ENCODE assay signal across 7 mouse cellular contexts in genomic region chr9:107714221-107714952, GRCm38 (mm10). TPM values are rescaled to one million over a fixed set of nuclear protein-coding genes. Genes with fewer than 3 reads are reported as not detected.
DNase-seq lines count a peak whose midpoint lies in the region; ATAC-seq and TF ChIP-seq lines count a peak whose summit lies in the region.

No protein-coding gene starts in this region.

- H3K79me2 ChIP-seq in myocyte (ENCODE audit: control insufficient read depth, insufficient read depth) = no peaks in the 10 kb centered on the region

- H3ac ChIP-seq in myocyte (ENCODE audit: control insufficient read depth, insufficient read length) = no peak overlapping the region

- no peak for ATAC-seq in monocyte, adult 5-6 weeks (replicated peaks; ENCODE audit: insufficient number of reproducible peaks, low FRiP score, low TSS enrichment, poor library complexity, severe bottlenecking)

- H3K36me3 ChIP-seq in myocyte (ENCODE audit: control insufficient read depth, insufficient read depth) = no peaks in the 10 kb centered on the region

- peaks cover 43% of the 10 kb centered on the region for H3K27me3 ChIP-seq in myocyte (ENCODE audit: control insufficient read depth, insufficient read depth, insufficient read length)

- peak overlapping the region; percentile 60 for H3K4me2 ChIP-seq in myocyte (ENCODE audit: low read depth)

- H3K4me3 ChIP-seq in myocyte = no peak overlapping the region

- no peak for TF ChIP-seq POLR2A in myocyte (IDR thresholded peaks at IDR 0.05; ENCODE audit: insufficient read length, low read depth)

- peak; percentile 57 for DNase-seq in R1 (ENCODE audit: low read depth, low spot score)
- peak; percentile 71 for DNase-seq in cerebellum, adult 9-10 months
- DNase-seq in gonadal fat pad, adult 2 months (ENCODE audit: low read depth) = peak; percentile 69
- peak; percentile 59 for DNase-seq in kidney, adult 9 months
- DNase-seq in left cerebral cortex, adult 8-10 months (ENCODE audit: low spot score in 2 of 2) = no peak

TF ChIP-seq in myocyte, 11 proteins besides CTCF, POLR2A, EP300 and RAD21:
- TF ChIP-seq TCF3 (IDR thresholded peaks at IDR 0.05; ENCODE audit: insufficient read length, low read depth) (no peak), E2F4 (IDR thresholded peaks at IDR 0.05; ENCODE audit: insufficient read depth) (no peak), USF1 (IDR thresholded peaks at IDR 0.05; ENCODE audit: low read depth) (no peak), MAX (IDR thresholded peaks at IDR 0.05; ENCODE audit: low read depth) (no peak), CEBPB (IDR thresholded peaks at IDR 0.05; ENCODE audit: insufficient read depth, poor library complexity, severe bottlenecking) (no peak), SRF (IDR thresholded peaks at IDR 0.05; ENCODE audit: control insufficient read depth, insufficient read length, low read depth) (no peak), REST (IDR thresholded peaks at IDR 0.05; ENCODE audit: insufficient read depth, insufficient read length) (no peak), MYOG (IDR thresholded peaks at IDR 0.05; ENCODE audit: control insufficient read depth in 1 of 3, insufficient read depth in 1 of 3, insufficient read length in 2 of 3, low read depth in 2 of 3) (no peak), MYOD1 (IDR thresholded peaks at IDR 0.05; ENCODE audit: control insufficient read depth in 1 of 3, insufficient read length in 2 of 3, low read depth in 2 of 3) (no peak), POLR2AphosphoS2 (IDR thresholded peaks at IDR 0.05; ENCODE audit: insufficient read length, low read depth) (no peak), TCF12 (IDR thresholded peaks at IDR 0.05; ENCODE audit: insufficient read depth, poor library complexity, severe bottlenecking) (no peak)

RNA-seq across cellular contexts. Expression of gene Sema3f, which starts 4.1 kb away (rescaled TPM):
- polyA plus RNA-seq in gonadal fat pad, adult 2 months (2012; rRNA removed) = 59.8 and 64.0 TPM in 2 replicates
- 1.4 TPM for polyA plus RNA-seq in myocyte (2012; fragmentation: generic; extraction: Trizol)
- total RNA-seq in left cerebral cortex, adult 8-10 months (2022) = 10 to 100 TPM; 14.5 to 17.6 (median 16.0) TPM
- not detected in 3 replicates for total RNA-seq in monocyte, adult 5-6 weeks (2017)

RNA-seq across cellular contexts. Expression of gene Gnat1, which starts 34.9 kb away (rescaled TPM):
- 0.24 TPM in 1 of 2 replicates, not detected in the other for polyA plus RNA-seq in gonadal fat pad, adult 2 months (2012; rRNA removed)
- polyA plus RNA-seq in myocyte (2012; fragmentation: generic; extraction: Trizol) = not detected
- 1 to 10 TPM in 1 of 4 experiments, under 1 TPM in 3; 0.32 to 1.0 (median 0.62) TPM for total RNA-seq in left cerebral cortex, adult 8-10 months (2022)
- total RNA-seq in monocyte, adult 5-6 weeks (2017) = 1.8 TPM in 1 of 3 replicates, not detected in the others

RNA-seq across cellular contexts. Expression of gene Slc38a3, which starts 45.1 kb away (rescaled TPM):
- polyA plus RNA-seq in gonadal fat pad, adult 2 months (2012; rRNA removed) = 10.5 and 12.5 TPM in 2 replicates
- polyA plus RNA-seq in myocyte (2012; fragmentation: generic; extraction: Trizol) = 0.06 TPM
- total RNA-seq in left cerebral cortex, adult 8-10 months (2022) = 10 to 100 TPM; 82.5 to 94.5 (median 86.9) TPM
- total RNA-seq in monocyte, adult 5-6 weeks (2017) = not detected in 3 replicates

RNA-seq across cellular contexts. Expression of gene Rbm5, which starts 56.4 kb away (rescaled TPM):
- 59.3 and 73.5 TPM in 2 replicates for polyA plus RNA-seq in gonadal fat pad, adult 2 months (2012; rRNA removed)
- 37.6 TPM for polyA plus RNA-seq in myocyte (2012; fragmentation: generic; extraction: Trizol)
- 100 to 1,000 TPM; 117 to 136 (median 126) TPM for total RNA-seq in left cerebral cortex, adult 8-10 months (2022)
- total RNA-seq in monocyte, adult 5-6 weeks (2017) = 339 to 489 TPM (median 412 TPM) in 3 replicates

Comparison
In these comparisons a context has a peak if more than half of its experiments do, and no peak if none do; other contexts are left out.
1. DNase-seq: peak in R1 (single experiment), cerebellum, adult 9-10 months (single experiment), gonadal fat pad, adult 2 months (single experiment) and kidney, adult 9 months (single experiment); none in left cerebral cortex, adult 8-10 months (0 of 2).
2. RNA of gene Sema3f, which starts 4.1 kb away (total RNA-seq): 14.5 to 17.6 TPM in left cerebral cortex, adult 8-10 months; not detected in monocyte, adult 5-6 weeks; every median in the first group is over 10 times any median in the second.
3. RNA of gene Slc38a3, which starts 45.1 kb away (total RNA-seq): 82.5 to 94.5 TPM in left cerebral cortex, adult 8-10 months; not detected in monocyte, adult 5-6 weeks; every median in the first group is over 10 times any median in the second.